Mouse (Mus musculus) lung, embryonic 14.5 days (tissue): ENCODE measurements around the gene Sun1. TPM values are rescaled to one million over a fixed set of nuclear protein-coding genes. Genes with fewer than 3 reads are reported as not detected.

ENCODE experiments used
- ATAC-seq: fragments of 200-750 bp; cut with Nextera tagmentation; 2 replicates; pipeline ENCODE4 v1.8.0; 2017; ENCODE audit warnings: mild to moderate bottlenecking, moderate TSS enrichment, moderate library complexity; ENCODE audit not compliant: insufficient read depth
- DNase-seq: peaks from one replicate; pipeline ENCODE4 v3.0.0-alpha.2; 2015
- H3K27ac ChIP-seq: fragments of 300-500 bp; sonication (generic); 2 replicates; pipeline ENCODE4 v1.5.1; 2014; ENCODE audit warnings: low read depth, mild to moderate bottlenecking, moderate library complexity
- H3K27me3 ChIP-seq: fragments of 300-500 bp; sonication (generic); 2 replicates; pipeline ENCODE4 v1.6.1; 2014; ENCODE audit warnings: low read length, control low read depth; ENCODE audit not compliant: insufficient read depth
- H3K36me3 ChIP-seq: fragments of 300-500 bp; sonication (generic); 2 replicates; pipeline ENCODE4 v1.6.1; 2014; ENCODE audit warnings: control low read depth; ENCODE audit not compliant: insufficient read depth
- H3K4me1 ChIP-seq: fragments of 300-500 bp; sonication (generic); 2 replicates; pipeline ENCODE4 v1.6.1; 2014; ENCODE audit warnings: antibody characterized with exemption, control low read depth; ENCODE audit not compliant: insufficient read depth
- H3K4me2 ChIP-seq: fragments of 300-500 bp; sonication (generic); 2 replicates; pipeline ENCODE4 v1.6.1; 2014; ENCODE audit warnings: mild to moderate bottlenecking
- H3K4me3 ChIP-seq: fragments of 300-500 bp; sonication (generic); 2 replicates; pipeline ENCODE4 v1.5.1; 2014; ENCODE audit warnings: low read depth, low read length
- H3K9ac ChIP-seq: fragments of 300-500 bp; sonication (generic); 2 replicates; pipeline ENCODE4 v1.6.1; 2014
- H3K9me3 ChIP-seq: fragments of 300-500 bp; sonication (generic); 2 replicates; pipeline ENCODE4 v1.6.1; 2016; ENCODE audit warnings: low read depth, low read length, control low read depth
- CTCF ChIP-seq: IDR thresholded peaks from 2 replicates; pipeline ENCODE4 v1.5.1; 2016; ENCODE audit warnings: antibody characterized with exemption, low read depth
- WGBS: fragments of 180-500 bp; shearing (Covaris S2); extraction: QIAGEN DNeasy Blood & Tissue Kit; methylation state at CpG from one replicate; pipeline ENCODE4 v1.1.7; 2014; 5-methylcytosine and 5-hydroxymethylcytosine counted together
- polyA plus RNA-seq: library from polyadenylated mRNA; unstranded; fragments of >200 nt; fragmentation: Nextera tagmentation; extraction: Ambion mirVana; gene quantifications from 2 replicates; pipeline ENCODE4 v1.2.1, GENCODE M21; 2014

Sun1 gene
- polyA plus RNA-seq, 1 experiment from 2014 or later = 57.7 TPM

DNA sequence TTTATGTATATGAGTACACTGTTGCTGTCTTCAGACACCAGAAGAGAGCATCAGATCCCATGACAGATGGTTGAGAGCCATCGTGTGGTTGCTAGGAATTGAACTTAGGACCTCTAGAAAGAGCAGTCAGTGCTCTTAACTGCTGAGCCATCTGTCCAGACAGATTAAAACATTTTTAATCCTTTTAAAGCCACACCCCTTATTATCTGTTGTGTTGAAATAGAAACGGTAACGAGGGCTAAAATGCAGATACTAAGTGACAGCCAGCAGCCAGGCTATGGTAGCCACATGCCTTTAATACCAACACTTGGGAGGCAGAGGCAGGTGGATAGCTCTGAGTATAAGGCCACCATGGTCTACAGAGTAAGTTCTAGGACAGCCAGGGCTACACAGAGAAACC lies 31.6 kb downstream of the Sun1 start:
- DNase-seq (no peak), ATAC-seq (no peak)
- Histone ChIP-seq H3K9ac (no peak overlapping the region), H3K36me3 (peaks cover 89% of the 10 kb centered on the region), H3K4me2 (no peak overlapping the region), H3K27ac (no peak overlapping the region), H3K4me1 (no peaks in the 10 kb centered on the region), H3K27me3 (no peaks in the 10 kb centered on the region), H3K9me3 (no peaks in the 10 kb centered on the region), H3K4me3 (no peak overlapping the region)
- no peak for TF ChIP-seq CTCF
- WGBS = 89% methylated on average over 3 of the region's 3 CpGs

DNA sequence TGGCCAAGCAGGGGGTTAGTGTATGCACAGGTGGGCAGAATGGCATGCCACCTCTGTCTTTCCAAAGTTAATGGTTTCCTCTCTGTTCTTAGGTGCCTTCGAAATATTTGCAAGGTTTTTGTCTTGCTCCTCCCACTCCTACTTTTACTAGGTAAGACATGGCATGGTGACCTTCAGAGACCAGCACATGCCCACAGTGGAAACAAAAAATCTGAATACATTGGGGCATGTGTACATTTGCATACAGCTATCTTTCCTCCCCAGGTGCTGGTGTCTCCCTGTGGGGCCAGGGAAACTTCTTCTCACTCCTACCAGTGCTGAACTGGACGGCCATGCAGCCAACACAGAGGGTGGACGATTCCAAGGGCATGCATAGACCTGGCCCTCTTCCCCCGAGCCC lies 34.0 kb downstream of the Sun1 start:
- 91% methylated on average over 4 of the region's 4 CpGs for WGBS
- Histone ChIP-seq H3K4me2 (no peak overlapping the region), H3K4me3 (no peak overlapping the region), H3K9me3 (no peaks in the 10 kb centered on the region), H3K27me3 (no peaks in the 10 kb centered on the region), H3K36me3 (peaks cover 96% of the 10 kb centered on the region), H3K9ac (no peak overlapping the region), H3K27ac (no peak overlapping the region), H3K4me1 (no peaks in the 10 kb centered on the region)
- ATAC-seq (no peak), DNase-seq (no peak)
- TF ChIP-seq CTCF = no peak

DNA sequence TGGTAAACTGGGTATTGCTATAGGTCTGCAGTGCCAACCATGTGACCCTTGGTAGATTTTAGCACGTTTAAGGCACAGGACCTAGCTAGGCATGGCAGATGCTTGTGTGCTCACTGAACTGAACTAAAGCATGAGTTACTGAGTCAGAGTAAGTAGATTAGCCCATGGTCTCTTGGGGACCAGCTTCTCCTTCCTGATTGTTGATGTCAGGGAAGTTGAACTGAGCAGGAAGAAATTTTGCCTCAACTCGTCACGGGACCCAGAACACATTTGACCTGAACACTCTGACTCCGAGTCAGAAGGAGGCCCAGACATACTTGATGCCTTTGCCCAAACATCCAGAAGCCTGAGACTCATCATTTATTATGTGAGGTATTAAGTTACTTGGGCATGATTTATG lies 37.0 kb downstream of the Sun1 start:
- no peak overlapping the region for H3K4me2 ChIP-seq
- 70% methylated on average over 4 of the region's 4 CpGs for WGBS
- DNase-seq (no peak), ATAC-seq (no peak)
- no peaks in the 10 kb centered on the region for H3K27me3 ChIP-seq
- TF ChIP-seq CTCF = no peak
- no peak overlapping the region for H3K9ac ChIP-seq
- H3K27ac ChIP-seq = no peak overlapping the region
- H3K4me1 ChIP-seq = no peaks in the 10 kb centered on the region
- no peak overlapping the region for H3K4me3 ChIP-seq
- no peaks in the 10 kb centered on the region for H3K9me3 ChIP-seq
- H3K36me3 ChIP-seq = peaks cover 94% of the 10 kb centered on the region

DNA sequence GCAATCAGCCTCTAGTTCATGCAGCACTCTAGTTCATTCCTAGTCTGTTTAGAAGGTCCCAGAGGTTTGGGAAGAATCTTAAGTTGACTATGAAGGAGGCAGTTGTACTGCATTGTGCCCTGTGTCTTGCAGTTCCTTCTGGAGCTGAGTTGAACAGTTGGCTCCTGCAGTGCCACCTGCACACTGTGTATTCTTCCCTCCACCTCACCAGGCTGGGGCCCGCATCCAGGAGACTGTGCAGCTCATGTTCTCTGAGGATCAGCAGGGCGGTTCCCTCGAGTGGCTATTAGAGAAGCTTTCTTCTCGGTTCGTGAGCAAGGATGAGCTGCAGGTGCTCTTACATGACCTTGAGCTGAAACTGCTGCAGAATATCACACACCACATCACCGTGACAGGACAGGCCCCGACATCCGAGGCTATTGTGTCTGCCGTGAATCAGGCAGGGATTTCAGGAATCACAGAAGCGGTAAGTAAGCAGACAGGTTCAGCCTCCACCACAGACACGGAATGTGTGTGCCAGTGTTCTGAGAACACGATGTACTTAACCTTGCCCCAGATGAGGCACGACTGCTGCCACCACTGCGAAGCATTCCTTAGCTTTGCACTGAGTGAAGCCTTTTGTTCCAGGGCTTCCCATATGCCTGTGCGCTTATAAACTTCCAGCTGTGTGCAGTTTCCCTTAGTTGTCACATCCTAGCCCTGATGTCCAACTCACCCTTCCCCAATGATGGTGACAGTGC lies 40.8 kb downstream of the Sun1 start:
- WGBS = 82% methylated on average over 15 of the region's 15 CpGs

DNA sequence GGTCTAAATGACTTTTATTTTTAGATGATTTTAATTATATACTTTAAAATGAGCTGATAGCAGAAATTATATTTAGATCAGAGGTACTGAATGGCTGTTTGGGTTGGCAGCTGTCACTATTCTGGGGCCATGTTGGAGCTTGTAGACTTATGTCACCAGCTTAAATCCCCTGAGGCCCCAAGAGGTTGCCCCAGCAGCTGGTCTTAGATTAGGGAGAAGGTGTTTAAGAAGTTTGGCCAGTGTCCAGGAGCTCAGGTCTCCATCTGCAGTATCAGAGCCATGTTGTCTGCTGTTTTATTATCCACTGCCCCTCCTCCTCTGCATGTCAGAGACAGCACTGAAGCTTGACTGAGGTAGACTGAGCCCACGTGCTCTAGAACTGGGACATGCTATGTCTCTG lies 42.9 kb downstream of the Sun1 start:
- Histone ChIP-seq H3K27ac (no peak overlapping the region), H3K36me3 (peaks cover 92% of the 10 kb centered on the region), H3K9me3 (no peaks in the 10 kb centered on the region), H3K4me2 (no peak overlapping the region), H3K9ac (no peak overlapping the region), H3K27me3 (no peaks in the 10 kb centered on the region), H3K4me3 (no peak overlapping the region), H3K4me1 (no peaks in the 10 kb centered on the region)
- no peak for TF ChIP-seq CTCF
- DNase-seq = no peak
- 79% methylated on average over 1 of the region's 1 CpGs for WGBS
- no peak for ATAC-seq

More for the DNA sequence above, 40.8 kb downstream of the Sun1 start:
- Histone ChIP-seq H3K36me3 (peaks cover 93% of the 10 kb centered on the region), H3K4me1 (no peaks in the 10 kb centered on the region), H3K9ac (no peak overlapping the region), H3K4me2 (no peak overlapping the region), H3K27me3 (no peaks in the 10 kb centered on the region), H3K9me3 (no peaks in the 10 kb centered on the region), H3K4me3 (no peak overlapping the region), H3K27ac (no peak overlapping the region)
- no peak for ATAC-seq
- DNase-seq = no peak
- no peak for TF ChIP-seq CTCF

DNA sequence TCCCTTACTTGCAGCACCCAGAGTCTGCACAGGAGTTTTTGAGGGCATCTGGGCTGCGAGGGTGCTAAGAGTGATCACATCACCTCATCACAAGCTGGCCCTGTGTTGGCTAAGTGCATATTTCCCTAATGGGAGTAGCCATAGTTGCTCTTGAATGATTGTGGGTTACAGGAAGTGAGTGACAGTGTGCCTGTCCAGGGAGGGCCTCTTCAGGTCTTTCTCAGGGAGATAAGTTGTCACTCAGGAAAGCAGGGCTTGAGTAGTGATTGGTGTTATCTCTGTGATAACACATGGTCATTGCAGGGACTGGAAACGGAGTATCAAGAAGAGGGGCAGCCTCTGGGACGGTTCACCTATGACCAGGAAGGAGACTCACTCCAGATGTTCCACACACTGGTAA lies 47.3 kb downstream of the Sun1 start:
- Histone ChIP-seq H3K9me3 (no peaks in the 10 kb centered on the region), H3K4me3 (no peak overlapping the region), H3K27me3 (no peaks in the 10 kb centered on the region), H3K27ac (no peak overlapping the region), H3K4me2 (no peak overlapping the region), H3K9ac (no peak overlapping the region), H3K36me3 (peaks cover 79% of the 10 kb centered on the region), H3K4me1 (no peaks in the 10 kb centered on the region; the same call in 1 of the 2 replicates)
- ATAC-seq (no peak), DNase-seq (no peak)
- TF ChIP-seq CTCF = no peak
- 76% methylated on average over 3 of the region's 3 CpGs for WGBS

DNA sequence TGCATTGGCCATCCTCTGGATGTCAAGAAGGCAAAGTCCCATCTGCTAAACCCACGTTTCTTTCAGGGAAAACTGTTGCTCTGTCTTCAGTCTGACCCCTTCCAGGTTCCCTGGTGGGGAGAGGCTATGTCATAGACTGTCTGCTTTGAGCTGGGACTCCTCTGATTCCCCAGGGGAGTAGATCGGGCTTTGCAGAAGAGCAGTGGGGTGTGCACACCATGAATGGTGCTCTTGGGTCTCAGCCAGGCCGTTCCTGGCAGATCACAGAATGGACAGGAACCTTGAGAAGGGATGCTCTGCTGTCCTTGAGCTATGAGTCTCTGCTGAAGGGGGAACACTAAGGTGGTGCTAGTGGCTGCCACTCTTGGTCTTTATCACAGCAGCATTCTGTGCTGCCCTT lies 48.4 kb downstream of the Sun1 start:
- H3K27ac ChIP-seq = no peak overlapping the region
- ATAC-seq (no peak), DNase-seq (no peak)
- no peak overlapping the region for H3K9ac ChIP-seq
- peaks cover 68% of the 10 kb centered on the region for H3K36me3 ChIP-seq
- no peak overlapping the region for H3K4me2 ChIP-seq
- WGBS = 76% methylated on average over 3 of the region's 3 CpGs
- H3K9me3 ChIP-seq = no peaks in the 10 kb centered on the region
- no peak for TF ChIP-seq CTCF
- H3K4me1 ChIP-seq = peaks cover 6% of the 10 kb centered on the region
- H3K27me3 ChIP-seq = no peaks in the 10 kb centered on the region
- H3K4me3 ChIP-seq = no peak overlapping the region
